Mouse (Mus musculus) heart, embryonic 11.5 days (tissue): Measurements from ENCODE around the gene Gdf2. TPM values are rescaled to one million over a fixed set of nuclear protein-coding genes. Genes with fewer than 3 reads are reported as not detected.

Source experiments
- polyA plus RNA-seq: library from polyadenylated mRNA; unstranded; fragments of >200 nt; fragmentation: Nextera tagmentation; extraction: Ambion mirVana; gene quantifications from 2 replicates; pipeline ENCODE4 v1.2.1, GENCODE M21; 2014

Gene Gdf2
- polyA plus RNA-seq, 1 experiment from 2014 or later, result 0.64 TPM

Other genes with a start within 250 kb of the Gdf2 start
- gene Gdf10, start 17.5 kb upstream of the Gdf2 start, polyA plus RNA-seq, result 2.1 and 2.2 TPM in 2 replicates
- 0.03 and 0.24 TPM in 2 replicates for gene Rbp3, start 13.0 kb downstream of the Gdf2 start, polyA plus RNA-seq
- gene Zfp488, start 37.7 kb downstream of the Gdf2 start, polyA plus RNA-seq, result not detected in 2 replicates
- not detected in 2 replicates for gene Gm30083, start 74.1 kb downstream of the Gdf2 start, polyA plus RNA-seq
- gene Gm5460, start 75.7 kb downstream of the Gdf2 start, polyA plus RNA-seq, result not detected in 2 replicates
- not detected in 2 replicates for gene Antxrl, start 111.7 kb downstream of the Gdf2 start, polyA plus RNA-seq
- gene Anxa8, start 144.9 kb downstream of the Gdf2 start, polyA plus RNA-seq, result 1.1 and 1.4 TPM in 2 replicates
- not detected in 2 replicates for gene A630023A22Rik, start 161.7 kb downstream of the Gdf2 start, polyA plus RNA-seq
- gene Npy4r, start 211.4 kb downstream of the Gdf2 start, polyA plus RNA-seq, result 0.20 and 0.23 TPM in 2 replicates